15 mouse cellular contexts compared by ENCODE assay signal in genomic region chr5:21030226-21030625, GRCm38 (mm10). TPM values are rescaled to one million over a fixed set of nuclear protein-coding genes. Genes with fewer than 3 reads are reported as not detected.
DNase-seq lines count a peak whose midpoint lies in the region; ATAC-seq and TF ChIP-seq lines count a peak whose summit lies in the region.
"Had no signal": no experiment of that assay in that cellular context is flagged by ENCODE, and none has a peak within 500 bp of the region (broad histone marks: within the 10 kb centered on the region; RNA-seq: fewer than 3 reads in every experiment).

No protein-coding gene starts in this region.

- TF ChIP-seq CTCF in liver, adult 2 months (IDR thresholded peaks at IDR 0.05; ENCODE audit: low read depth, low read length), result no peak
- TF ChIP-seq CTCF in bone marrow macrophage, adult 2 months (IDR thresholded peaks at IDR 0.05; ENCODE audit: low read depth, low read length), result no peak

- H3K9ac ChIP-seq in liver, adult 2 months (ENCODE audit: low read depth, low read length), result no peak overlapping the region
- H3K9ac ChIP-seq: heart, embryonic 12.5 days; hindbrain, embryonic 14.5 days; limb, embryonic 12.5 days; neural tube, embryonic 13.5 days had no signal

- peak; percentile 59 for DNase-seq in liver, adult 2 months (ENCODE audit: extremely low read depth, low read depth, low spot score)
- DNase-seq in liver, result no peak
- peak; percentile 66 for DNase-seq in A20 (ENCODE audit: low read depth, low spot score)
- DNase-seq in adrenal gland, postnatal 10 days, result no peak
- DNase-seq in thymus, adult 18-20 months, result no peak
- DNase-seq: cerebellum, adult 9-11 months; layer of hippocampus, adult 9-11 months; right cerebral cortex, adult 18-20 months had no signal

- peaks cover 8% of the 10 kb centered on the region for H3K36me3 ChIP-seq in liver, adult 2 months (ENCODE audit: control insufficient read depth, insufficient read depth, low read length)

- no peaks in the 10 kb centered on the region for H3K27me3 ChIP-seq in liver, adult 2 months (ENCODE audit: control insufficient read depth, insufficient read depth, low read length)
- H3K27me3 ChIP-seq: heart, embryonic 12.5 days; limb, embryonic 12.5 days; neural tube, embryonic 13.5 days had no signal

- TF ChIP-seq POLR2A in liver, adult 2 months (IDR thresholded peaks at IDR 0.05; ENCODE audit: extremely low read depth, insufficient read depth, low read length), result no peak
- no peak for TF ChIP-seq POLR2A in bone marrow macrophage, adult 2 months (IDR thresholded peaks at IDR 0.05; ENCODE audit: borderline replicate concordance, low read depth, low read length)

- no peak overlapping the region for H3K27ac ChIP-seq in liver, adult 2 months (replicated peaks; ENCODE audit: insufficient read depth, low read depth, low read length)
- peak overlapping the region; percentile 87 for H3K27ac ChIP-seq in bone marrow macrophage, adult 2 months (ENCODE audit: insufficient read depth, low read depth, low read length)
- H3K27ac ChIP-seq: hindbrain, embryonic 14.5 days; limb, embryonic 12.5 days; midbrain, embryonic 10.5 days; neural tube, embryonic 13.5 days had no signal

- H3K4me3 ChIP-seq in liver, adult 2 months (ENCODE audit: insufficient read depth, low read depth, low read length), result no peak overlapping the region
- no peak overlapping the region for H3K4me3 ChIP-seq in bone marrow macrophage, adult 2 months (ENCODE audit: insufficient read depth, low read length)
- H3K4me3 ChIP-seq: heart, embryonic 12.5 days; limb, embryonic 12.5 days; midbrain, embryonic 10.5 days; neural tube, embryonic 13.5 days had no signal

- peaks cover 11% of the 10 kb centered on the region; the same call in 1 of the 2 replicates for H3K4me1 ChIP-seq in liver, adult 2 months (ENCODE audit: control insufficient read depth, insufficient read depth, low read length)
- peaks cover 36% of the 10 kb centered on the region for H3K4me1 ChIP-seq in bone marrow macrophage, adult 2 months (ENCODE audit: control insufficient read depth, insufficient read depth, low read length)

- peaks cover 20% of the 10 kb centered on the region for H3K79me2 ChIP-seq in liver, adult 2 months (ENCODE audit: control insufficient read depth, insufficient read depth, low read length)

- peak; percentile 97 for ATAC-seq in megakaryocyte progenitor cell, adult 5-6 weeks (replicated peaks; ENCODE audit: poor library complexity)

RNA-seq across cellular contexts. Expression of gene Ptpn12, which starts 25.5 kb away (rescaled TPM):
- 11.5 and 15.4 TPM in 2 replicates for total RNA-seq in liver, adult 2 months (2014; rRNA removed)
- polyA plus RNA-seq in liver, adult 2 months (2012; rRNA removed), result 19.4 and 20.9 TPM in 2 replicates
- polyA plus RNA-seq in bone marrow macrophage, adult 2 months (2012; ENCODE audit: insufficient read depth, insufficient read length, missing spikeins), result 86.0 and 92.2 TPM in 2 replicates
- 63.4 and 71.3 TPM in 2 replicates for total RNA-seq in megakaryocyte progenitor cell, adult 5-6 weeks (2015)
- 24.4 and 25.0 TPM in 2 replicates for total RNA-seq in megakaryocyte progenitor cell, adult 5-6 weeks (2017)
- 10 to 100 TPM; 44.9 to 53.5 TPM for total RNA-seq in adrenal gland, postnatal 10 days (2021)

Comparison
In these comparisons a context has a peak if more than half of its experiments do, and no peak if none do; other contexts are left out.
1. DNase-seq: peak in liver, adult 2 months (single experiment) and A20 (single experiment); none in liver (single experiment), adrenal gland, postnatal 10 days (single experiment) and thymus, adult 18-20 months (0 of 2).